8 mouse cellular contexts compared by ENCODE assay signal in genomic region chr8:111825219-111825618, GRCm38 (mm10). TPM values are rescaled to one million over a fixed set of nuclear protein-coding genes. Genes with fewer than 3 reads are reported as not detected.
DNase-seq lines count a peak whose midpoint lies in the region; ATAC-seq and TF ChIP-seq lines count a peak whose summit lies in the region.

No protein-coding gene starts in this region.

- no peaks in the 10 kb centered on the region for H3K27me3 ChIP-seq in limb, embryonic 14.5 days (ENCODE audit: control insufficient read depth, insufficient read depth, low read length)
- H3K27me3 ChIP-seq in limb, embryonic 10.5 days (ENCODE audit: low read depth, poor library complexity, severe bottlenecking) = no peaks in the 10 kb centered on the region
- no peaks in the 10 kb centered on the region for H3K27me3 ChIP-seq in hindbrain, embryonic 14.5 days (ENCODE audit: control insufficient read depth, insufficient read depth, low read length)

- no peak for ATAC-seq in limb, embryonic 14.5 days (ENCODE audit: low FRiP score, low read depth)
- ATAC-seq in hindbrain, embryonic 14.5 days (ENCODE audit: low FRiP score) = no peak

- WGBS in limb, embryonic 14.5 days = 77% methylated on average over 6 of the region's 6 CpGs
- WGBS in limb, embryonic 10.5 days = 82% methylated on average over 6 of the region's 6 CpGs
- 70% methylated on average over 6 of the region's 6 CpGs for WGBS in hindbrain, embryonic 14.5 days

- H3K9me3 ChIP-seq in limb, embryonic 14.5 days (ENCODE audit: control insufficient read depth, low read length) = no peaks in the 10 kb centered on the region
- H3K9me3 ChIP-seq in limb, embryonic 10.5 days (replicated peaks) = no peaks in the 10 kb centered on the region
- no peaks in the 10 kb centered on the region for H3K9me3 ChIP-seq in hindbrain, embryonic 14.5 days (ENCODE audit: control insufficient read depth, low read length)

- no peak overlapping the region for H3K27ac ChIP-seq in limb, embryonic 14.5 days (replicated peaks; ENCODE audit: low read depth, low read length)
- no peak overlapping the region for H3K27ac ChIP-seq in limb, embryonic 10.5 days
- no peak overlapping the region for H3K27ac ChIP-seq in hindbrain, embryonic 14.5 days

- H3K4me2 ChIP-seq in limb, embryonic 14.5 days (replicated peaks; ENCODE audit: low read depth, low read length, severe bottlenecking) = no peak overlapping the region
- no peak overlapping the region for H3K4me2 ChIP-seq in hindbrain, embryonic 14.5 days (replicated peaks)

- no peak overlapping the region for H3K4me3 ChIP-seq in limb, embryonic 14.5 days (replicated peaks; ENCODE audit: low read length)
- no peak overlapping the region for H3K4me3 ChIP-seq in limb, embryonic 10.5 days
- H3K4me3 ChIP-seq in hindbrain, embryonic 14.5 days (replicated peaks; ENCODE audit: low read length) = no peak overlapping the region

- H3K36me3 ChIP-seq in limb, embryonic 14.5 days (ENCODE audit: control insufficient read depth, insufficient read depth, low read length) = peaks cover 73% of the 10 kb centered on the region
- peaks cover 96% of the 10 kb centered on the region for H3K36me3 ChIP-seq in limb, embryonic 10.5 days
- peaks cover 55% of the 10 kb centered on the region for H3K36me3 ChIP-seq in hindbrain, embryonic 14.5 days (replicated peaks; ENCODE audit: control insufficient read depth, insufficient read depth)

- no peak for TF ChIP-seq POLR2A in limb, embryonic 14.5 days (IDR thresholded peaks at IDR 0.05; ENCODE audit: borderline replicate concordance, extremely low read depth, insufficient read depth, insufficient read length)

- DNase-seq in adrenal gland, adult 2 months = peak; percentile 46
- no peak for DNase-seq in adrenal gland, postnatal 4 days (ENCODE audit: low spot score in 2 of 2)
- DNase-seq in limb, embryonic 14.5 days (ENCODE audit: low spot score) = peak; percentile 38
- no peak for DNase-seq in limb, embryonic 10.5 days (ENCODE audit: low spot score)
- DNase-seq in cerebellum, adult 11 months = peak; percentile 24
- peak; percentile 56 to 71 for DNase-seq in kidney, postnatal 4 days
- no peak for DNase-seq in c-Kit-positive CD71-positive TER-119-positive erythroid progenitor cells, embryonic 14.5 days (ENCODE audit: low spot score)
- DNase-seq in hindbrain, embryonic 14.5 days (ENCODE audit: low spot score) = no peak

- H3K4me1 ChIP-seq in limb, embryonic 14.5 days (ENCODE audit: control insufficient read depth, insufficient read depth, low read length) = no peaks in the 10 kb centered on the region
- no peaks in the 10 kb centered on the region for H3K4me1 ChIP-seq in limb, embryonic 10.5 days
- H3K4me1 ChIP-seq in hindbrain, embryonic 14.5 days (replicated peaks; ENCODE audit: control insufficient read depth, insufficient read depth, low read length) = no peaks in the 10 kb centered on the region

- H3K9ac ChIP-seq in limb, embryonic 14.5 days (ENCODE audit: low read depth, low read length, severe bottlenecking) = no peak overlapping the region
- no peak overlapping the region for H3K9ac ChIP-seq in hindbrain, embryonic 14.5 days

RNA-seq across cellular contexts. Expression of gene Cfdp1, which starts 28.9 kb away (rescaled TPM):
- 10 to 100 TPM; 71.7 to 78.9 TPM for total RNA-seq in adrenal gland, adult 2 months (2021)
- 0.90 and 0.94 TPM in 2 replicates for polyA plus RNA-seq in adrenal gland, adult 2 months (2012; rRNA removed)
- 10 to 100 TPM; 84.4 to 100.0 TPM for total RNA-seq in adrenal gland, postnatal 4 days (2021)
- 50.4 and 129 TPM in 2 replicates for polyA plus RNA-seq in limb, embryonic 14.5 days (2012; rRNA removed)
- polyA plus RNA-seq in limb, embryonic 14.5 days (2014; fragmentation: Nextera tagmentation; extraction: Ambion mirVana) = 210 and 219 TPM in 2 replicates
- 230 and 231 TPM in 2 replicates for polyA plus RNA-seq in limb, embryonic 10.5 days (2016; fragmentation: Nextera tagmentation; extraction: Ambion mirVana)
- polyA plus RNA-seq in hindbrain, embryonic 14.5 days (2014; fragmentation: Nextera tagmentation; extraction: Ambion mirVana) = 155 and 172 TPM in 2 replicates

RNA-seq across cellular contexts. Expression of gene Tmem170, which starts 51.3 kb away (rescaled TPM):
- total RNA-seq in adrenal gland, adult 2 months (2021) = 1 to 10 TPM; 5.0 to 6.8 TPM
- 1.3 and 1.5 TPM in 2 replicates for polyA plus RNA-seq in adrenal gland, adult 2 months (2012; rRNA removed)
- 1 to 10 TPM; 5.9 to 6.1 TPM for total RNA-seq in adrenal gland, postnatal 4 days (2021)
- polyA plus RNA-seq in limb, embryonic 14.5 days (2012; rRNA removed) = 5.8 and 7.0 TPM in 2 replicates
- polyA plus RNA-seq in limb, embryonic 14.5 days (2014; fragmentation: Nextera tagmentation; extraction: Ambion mirVana) = 4.0 and 5.1 TPM in 2 replicates
- 7.9 and 8.9 TPM in 2 replicates for polyA plus RNA-seq in limb, embryonic 10.5 days (2016; fragmentation: Nextera tagmentation; extraction: Ambion mirVana)
- polyA plus RNA-seq in hindbrain, embryonic 14.5 days (2014; fragmentation: Nextera tagmentation; extraction: Ambion mirVana) = 2.8 and 3.7 TPM in 2 replicates

Comparison
In these comparisons a context has a peak if more than half of its experiments do, and no peak if none do; other contexts are left out.
1. DNase-seq: peak in adrenal gland, adult 2 months (single experiment), limb, embryonic 14.5 days (single experiment), cerebellum, adult 11 months (single experiment) and kidney, postnatal 4 days (2 of 2); none in adrenal gland, postnatal 4 days (0 of 2), limb, embryonic 10.5 days (single experiment), c-Kit-positive CD71-positive TER-119-positive erythroid progenitor cells, embryonic 14.5 days (single experiment) and hindbrain, embryonic 14.5 days (single experiment).
2. RNA of gene Cfdp1, which starts 28.9 kb away (polyA plus RNA-seq): 230 to 231 TPM in limb, embryonic 10.5 days, 50.4 to 219 TPM in limb, embryonic 14.5 days and 155 to 172 TPM in hindbrain, embryonic 14.5 days; 0.90 to 0.94 TPM in adrenal gland, adult 2 months; every median in the first group is over 10 times any median in the second.